Mouse (Mus musculus) gastrocnemius, postnatal 10 days (tissue): ENCODE results near the gene Pcyt2. TPM values are rescaled to one million over a fixed set of nuclear protein-coding genes. Genes with fewer than 3 reads are reported as not detected.
A peak's percentile ranks its signal among the peaks of the same experiment; 100 is the strongest.

Experiments
- DNase-seq: peaks from one replicate; pipeline ENCODE4 v3.0.0; 2021; ENCODE audit warnings: mixed read lengths
- total RNA-seq, 2 experiments: library from RNA; stranded (reverse); gene quantifications; 2 replicates each; pipeline ENCODE4 v1.2.3; 2021

Gene Pcyt2
- total RNA-seq, 2 experiments from 2014 or later, result 29.7 to 30.9 TPM

DNA sequence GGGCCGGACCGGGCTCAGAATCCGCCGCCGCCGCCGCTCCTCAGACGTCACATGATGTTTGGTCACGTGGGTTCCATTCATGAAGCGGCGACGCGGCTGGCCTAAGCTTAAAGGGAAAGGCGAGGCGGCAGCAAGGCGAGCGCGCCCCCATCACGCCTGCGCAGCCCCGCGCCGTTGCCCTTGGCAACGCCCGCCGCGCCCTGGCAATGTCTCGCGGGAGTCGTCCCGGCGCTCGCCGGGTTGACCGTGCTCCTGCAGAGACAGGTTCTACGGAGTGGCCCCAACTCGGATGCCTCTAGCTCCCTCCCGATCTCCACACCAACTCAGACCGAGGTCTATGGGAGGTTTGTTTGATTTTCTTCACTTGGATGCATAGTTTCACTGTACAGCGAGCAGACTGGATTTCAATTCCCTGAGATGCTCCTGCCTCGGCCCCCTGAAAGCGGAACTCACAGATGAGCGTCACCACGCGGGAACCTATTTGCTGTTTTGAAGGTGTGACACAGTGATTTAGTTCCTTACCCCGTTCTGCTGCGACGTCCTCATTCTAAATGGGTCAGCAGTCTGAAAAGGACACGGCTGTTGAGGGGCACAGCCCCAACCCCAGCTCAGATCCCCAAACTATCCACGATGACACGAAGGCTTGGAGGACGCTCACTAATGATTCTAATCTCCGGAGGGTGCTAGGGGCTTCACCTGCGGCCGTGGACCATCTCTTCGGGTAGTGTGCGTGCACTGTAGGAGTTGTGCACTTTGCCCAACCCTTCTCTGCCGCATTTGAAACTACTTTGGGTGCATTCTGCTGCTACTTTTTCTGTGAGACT is 16.0 kb upstream of the Pcyt2 start, which contains the start of gene Mafg:
Gene Mafg (minus strand): TSS at position 81 of the 824 bp plus-strand sequence.
- peak; percentile 91 for DNase-seq

DNA sequence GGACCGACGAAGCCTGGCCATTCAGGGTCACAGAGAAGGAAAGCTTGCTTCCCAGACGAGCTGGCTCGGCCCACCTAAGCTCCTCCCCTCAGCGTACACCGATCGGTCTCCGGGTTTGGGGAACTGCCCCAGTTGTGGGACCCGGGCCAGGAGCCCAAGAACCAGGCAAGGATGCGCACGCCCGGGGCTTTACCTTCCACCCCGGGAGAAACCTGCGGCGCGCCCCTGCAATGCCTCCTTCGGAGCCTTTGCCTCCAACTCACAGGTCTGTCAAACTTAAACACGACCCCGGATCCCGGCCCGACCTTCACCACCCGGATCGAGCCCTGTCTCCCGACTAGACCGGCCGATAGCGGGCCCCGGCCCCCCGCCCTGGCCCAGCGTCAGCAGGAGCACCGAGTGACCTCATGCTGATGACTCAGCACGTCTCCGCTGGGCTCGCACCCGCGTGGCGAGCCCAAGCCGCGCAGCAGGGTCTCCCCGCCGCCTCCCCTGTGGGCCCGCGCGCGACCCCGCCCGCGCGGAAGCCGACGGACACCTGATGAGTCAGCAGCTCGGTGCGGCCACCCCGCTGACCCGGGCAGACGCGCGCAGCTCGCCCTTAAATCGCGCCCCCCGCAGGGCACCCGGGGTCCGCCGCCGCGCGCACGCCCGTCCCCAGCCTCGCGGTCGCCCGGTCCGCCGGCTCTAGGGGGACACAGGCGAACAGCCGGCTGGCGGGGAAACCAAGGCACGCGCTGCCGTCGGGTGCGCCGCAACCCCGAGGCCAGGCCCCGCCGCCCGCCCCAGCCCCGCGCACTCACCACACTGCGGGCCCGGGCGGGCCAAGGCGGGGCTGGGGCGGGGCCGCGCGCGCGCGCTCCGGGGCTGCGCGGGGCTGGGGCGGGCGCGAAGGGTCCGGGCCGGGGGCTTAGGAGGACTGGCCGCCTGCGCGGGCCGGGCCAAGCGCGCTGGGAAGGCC is 15.1 kb upstream of the Pcyt2 start:
- DNase-seq, result peak; percentile 76

DNA sequence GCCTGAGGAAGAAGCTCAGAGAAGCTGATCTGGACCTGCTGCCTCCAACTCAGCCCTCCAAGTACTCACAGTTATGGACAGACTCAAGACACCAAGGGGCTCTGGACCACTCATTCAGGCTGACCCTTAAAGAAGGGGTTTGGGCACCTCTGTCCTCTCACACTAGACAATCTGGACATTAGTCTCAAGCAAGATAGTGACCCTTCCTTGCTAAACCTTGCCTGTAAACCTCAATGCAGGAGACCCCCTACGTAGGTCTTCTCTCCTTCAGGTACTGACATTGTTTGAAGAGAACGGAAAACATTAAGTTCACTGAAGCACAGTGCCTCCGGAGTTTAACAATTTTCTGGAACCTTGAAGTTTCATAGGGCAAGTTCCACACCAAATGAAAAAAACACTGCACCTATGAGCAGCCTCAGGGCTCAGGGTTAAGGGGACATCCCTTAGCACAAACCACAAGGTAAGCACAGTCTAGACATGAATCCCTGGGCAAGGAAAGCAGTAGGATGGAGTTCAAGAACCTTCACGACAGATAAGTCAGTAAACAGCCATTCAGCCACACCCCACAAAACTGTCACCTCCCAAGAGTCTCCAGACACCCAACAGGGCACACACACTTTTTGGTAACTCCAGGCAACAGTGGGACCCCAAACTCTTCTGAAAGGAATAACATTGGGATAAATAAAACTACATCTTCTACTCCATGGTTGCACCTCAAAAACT is 14.2 kb upstream of the Pcyt2 start:
- no peak for DNase-seq

DNA sequence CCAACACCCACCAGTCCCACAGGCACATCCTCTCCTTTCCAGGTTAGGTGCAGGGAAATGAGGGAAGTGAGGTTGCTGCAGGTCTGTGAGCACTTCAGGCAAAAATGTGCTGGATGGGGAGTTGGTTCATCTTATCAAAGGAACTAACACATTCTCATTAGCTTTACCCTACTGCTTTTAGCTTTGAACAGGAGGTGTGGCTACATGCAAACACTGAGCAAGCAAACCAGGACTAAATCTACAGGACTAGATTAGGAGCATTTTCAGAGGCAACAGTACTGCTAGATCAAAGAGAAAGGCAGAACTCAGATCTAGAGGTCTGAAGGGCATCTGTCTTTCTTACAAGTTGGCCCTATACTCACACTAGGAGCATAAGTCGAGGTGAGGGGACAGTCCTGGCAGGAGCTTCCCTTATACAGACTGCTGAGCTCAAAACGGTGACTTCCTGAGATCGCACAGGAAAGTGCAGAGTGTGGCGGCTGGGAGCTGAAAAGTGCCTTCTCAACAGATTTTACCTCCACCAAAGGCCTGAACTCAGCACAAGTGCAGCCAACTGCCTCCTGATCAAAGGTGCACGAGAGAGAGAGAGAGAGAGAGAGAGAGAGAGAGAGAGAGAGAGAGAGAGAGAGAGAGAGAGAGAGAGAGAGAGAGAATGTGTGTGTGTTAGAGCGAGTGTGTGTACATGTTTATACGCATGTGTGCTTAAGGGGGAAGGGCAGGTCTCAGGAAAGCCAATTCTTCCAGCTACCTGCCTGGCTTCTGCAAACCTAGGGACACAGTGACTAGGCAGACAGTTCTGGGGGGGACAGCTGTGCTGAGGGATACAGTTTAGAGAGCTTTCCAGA is 13.4 kb upstream of the Pcyt2 start:
- no peak for DNase-seq

DNA sequence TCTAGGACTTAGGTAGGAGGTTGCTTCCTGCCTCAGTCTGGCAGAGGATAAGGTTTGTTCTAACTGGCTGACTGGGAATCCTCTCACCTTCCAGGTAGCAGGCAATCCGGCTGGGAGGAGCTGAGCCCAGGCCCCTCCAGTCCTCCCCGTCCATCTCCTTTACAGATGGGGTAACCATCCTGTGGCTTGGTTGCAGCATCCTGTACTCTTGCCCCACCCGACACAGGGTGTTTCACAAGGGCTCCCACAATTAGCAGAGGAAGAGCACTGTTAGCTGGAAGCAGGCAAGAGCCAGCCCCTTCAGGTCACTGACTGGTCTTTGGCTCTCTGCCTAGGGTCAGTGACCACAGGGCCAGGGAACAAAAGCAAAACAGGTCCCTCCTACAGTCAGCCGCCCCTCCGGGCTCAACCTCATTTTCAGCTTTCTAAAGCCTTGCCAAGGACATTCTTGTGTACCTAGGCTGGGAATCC is 12.7 kb upstream of the Pcyt2 start:
- DNase-seq, result no peak

DNA sequence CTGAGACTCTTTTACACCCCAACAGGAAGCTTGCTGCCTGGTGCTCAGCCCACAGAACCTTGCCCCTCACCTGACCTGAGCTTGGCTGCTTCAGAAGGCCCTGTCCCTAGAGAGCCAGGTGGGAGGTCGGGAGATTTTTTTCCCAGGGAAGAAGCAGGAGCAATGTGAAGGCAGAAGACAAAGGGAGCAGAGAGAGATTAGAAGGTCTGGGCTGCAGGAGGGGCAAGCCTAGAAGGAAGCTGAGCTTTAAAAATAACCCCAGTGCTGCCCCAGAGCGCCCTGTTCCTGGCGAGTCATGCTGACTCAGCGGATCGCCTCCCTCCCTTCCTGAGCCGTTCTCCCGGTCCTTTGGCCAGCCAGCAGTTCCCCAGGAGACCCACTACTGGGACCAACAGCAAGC is 12.2 kb upstream of the Pcyt2 start:
- peak; percentile 40 for DNase-seq

DNA sequence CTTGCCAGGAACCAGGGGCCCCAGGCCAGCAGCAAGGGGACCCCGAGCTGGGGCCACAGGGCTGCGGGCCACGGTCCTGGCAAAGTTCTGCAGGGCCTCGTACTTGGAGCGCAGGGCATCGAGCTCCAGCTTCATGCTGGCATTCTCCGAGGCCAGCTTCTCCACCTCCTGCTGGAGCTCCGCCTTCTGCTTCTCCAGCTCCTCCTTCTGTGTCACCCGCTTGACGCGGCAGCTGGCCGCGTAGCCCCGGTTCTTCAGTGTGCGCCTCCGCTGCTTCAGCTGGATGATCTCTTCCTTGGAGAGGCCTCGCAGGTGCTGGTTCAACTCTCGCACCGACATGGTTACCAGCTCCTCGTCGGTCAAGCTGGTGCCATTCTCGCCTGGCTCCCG is 11.6 kb upstream of the Pcyt2 start:
- no peak for DNase-seq

DNA sequence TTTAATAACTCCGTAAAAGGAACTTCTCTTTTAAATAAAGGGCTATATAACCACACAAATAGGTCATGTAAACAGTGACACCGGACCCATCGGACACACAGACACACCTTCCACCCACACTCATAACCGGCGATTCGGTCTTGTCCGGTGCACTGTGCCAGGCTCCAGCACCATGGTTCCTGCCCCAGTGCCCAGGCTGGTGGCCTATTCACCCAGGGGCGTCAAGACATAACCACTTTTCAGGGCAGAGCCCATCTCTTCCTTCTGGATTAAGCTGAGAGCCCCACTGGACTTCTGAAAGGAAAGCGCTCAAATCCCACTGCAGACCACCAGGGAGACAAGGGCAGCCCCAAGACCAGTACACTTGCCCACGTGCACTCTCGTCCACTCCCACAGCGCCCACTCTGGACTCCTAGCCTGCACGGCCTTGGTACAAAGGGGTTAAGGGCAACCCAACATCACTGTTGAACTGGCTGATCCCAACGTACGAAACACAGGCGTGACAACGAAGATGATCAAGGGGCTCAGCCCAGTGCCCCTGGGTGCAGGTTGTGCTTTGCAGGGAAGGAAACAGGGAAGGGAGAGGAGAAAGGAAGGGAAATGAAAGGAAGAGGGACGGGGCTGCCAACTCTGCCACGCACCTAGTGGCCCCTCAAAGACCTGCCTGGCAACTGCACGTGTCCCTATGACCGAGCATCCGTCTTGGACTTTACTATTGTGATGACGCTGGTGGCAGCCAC is 11.0 kb upstream of the Pcyt2 start:
- DNase-seq, result no peak

DNA sequence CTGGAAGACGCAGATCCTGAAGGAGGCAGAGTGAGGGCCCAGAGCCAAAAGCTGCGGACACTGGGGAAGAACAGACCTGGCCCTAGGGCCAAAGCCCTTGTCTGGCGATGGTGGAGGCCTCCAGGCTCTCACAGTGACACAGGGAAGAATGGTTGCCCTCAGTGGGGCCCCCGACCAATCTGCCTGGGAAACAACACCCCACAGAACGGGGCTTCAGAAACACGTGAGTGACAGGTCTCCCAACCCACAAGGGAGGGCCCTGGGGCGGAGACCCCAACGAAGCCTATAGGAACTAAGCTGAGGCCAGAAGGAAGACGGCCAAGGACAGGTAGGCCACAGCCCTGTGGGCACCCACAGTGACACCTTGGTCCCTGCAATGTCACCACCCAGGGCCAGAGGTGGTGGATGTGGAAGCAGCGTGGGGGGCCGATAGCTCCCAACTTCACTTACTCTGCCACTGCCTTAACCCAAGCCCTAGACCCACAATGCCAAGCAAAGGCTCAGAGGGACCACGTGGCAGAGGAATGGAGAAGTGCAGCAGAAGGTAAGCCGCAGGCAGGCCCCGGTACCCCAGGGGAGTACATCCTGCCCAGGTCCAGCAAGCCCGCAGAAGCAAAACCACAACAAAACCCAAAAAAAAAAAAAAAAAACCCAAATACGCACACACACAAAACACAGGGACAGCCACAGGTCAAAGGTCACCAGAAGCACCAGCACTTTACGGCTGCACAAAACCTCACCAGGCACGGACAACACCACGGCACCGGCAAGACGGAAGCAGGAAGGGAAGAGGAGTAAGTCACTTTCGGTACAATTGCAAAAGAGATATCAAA is 9.9 kb upstream of the Pcyt2 start:
- no peak for DNase-seq

DNA sequence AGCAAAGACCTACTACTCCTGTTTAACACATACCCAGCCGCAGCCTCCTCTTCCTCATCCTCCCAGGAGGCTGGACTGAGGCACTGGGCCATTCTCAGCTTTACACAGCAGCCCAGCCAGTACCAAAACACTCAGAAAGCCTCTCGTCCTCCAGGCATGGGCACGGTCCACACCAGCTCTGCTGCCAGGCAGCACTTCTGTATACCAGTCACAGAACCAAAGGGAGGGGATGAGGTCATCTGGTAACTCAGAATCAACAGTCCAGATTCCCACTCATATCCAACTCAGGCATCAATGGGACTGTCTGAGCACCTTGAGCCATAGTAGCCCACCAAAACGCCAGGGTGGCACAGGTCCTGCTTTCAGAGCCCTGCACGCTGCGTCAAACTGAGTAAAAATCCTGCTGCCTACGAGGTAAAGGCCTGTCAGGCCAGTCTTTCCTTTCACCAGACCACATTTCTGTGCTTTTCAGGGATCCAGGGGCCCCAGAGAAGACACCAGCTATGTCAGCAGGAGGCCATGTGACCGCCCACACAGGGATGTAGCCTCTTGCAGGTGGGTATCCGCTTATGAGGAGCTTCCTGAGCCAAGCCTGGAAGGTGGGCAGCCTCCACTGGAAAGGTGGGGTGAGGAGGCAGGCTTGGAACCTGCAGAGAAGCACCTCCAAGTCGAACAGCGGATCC is 9.2 kb upstream of the Pcyt2 start:
- no peak for DNase-seq

DNA sequence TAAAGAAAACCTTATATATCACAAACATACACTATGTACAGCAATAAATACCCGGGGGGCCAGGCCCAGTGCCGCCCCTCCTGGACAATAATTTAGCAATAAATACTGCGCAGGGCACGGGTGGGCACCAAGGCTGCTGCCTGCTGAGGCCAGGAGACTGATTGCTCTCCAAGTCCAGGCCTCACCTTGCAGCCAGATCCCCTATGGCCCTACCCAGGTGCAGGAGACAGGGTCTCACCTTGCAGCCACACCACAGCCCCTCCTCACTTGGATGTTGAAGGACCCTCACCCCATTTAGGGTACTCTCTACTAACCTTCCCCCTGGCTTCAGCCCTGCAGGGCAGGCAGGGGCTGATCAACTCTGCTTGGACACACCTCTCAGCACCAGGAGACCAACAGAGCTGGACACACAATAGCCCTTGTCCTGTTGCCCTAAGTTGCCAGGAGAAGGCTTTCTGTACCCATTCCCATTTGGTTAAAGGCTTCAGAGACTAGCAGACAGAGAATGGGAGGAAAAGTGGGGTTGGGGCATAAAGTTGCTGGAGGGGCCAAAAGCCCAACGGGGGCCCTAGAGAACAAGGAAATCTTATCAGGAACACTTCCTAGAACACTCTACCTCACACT is 7.5 kb upstream of the Pcyt2 start, which contains the start of gene Sirt7:
Gene Sirt7 (minus strand): TSS at position 89 of the 624 bp plus-strand sequence.
- DNase-seq, result no peak

DNA sequence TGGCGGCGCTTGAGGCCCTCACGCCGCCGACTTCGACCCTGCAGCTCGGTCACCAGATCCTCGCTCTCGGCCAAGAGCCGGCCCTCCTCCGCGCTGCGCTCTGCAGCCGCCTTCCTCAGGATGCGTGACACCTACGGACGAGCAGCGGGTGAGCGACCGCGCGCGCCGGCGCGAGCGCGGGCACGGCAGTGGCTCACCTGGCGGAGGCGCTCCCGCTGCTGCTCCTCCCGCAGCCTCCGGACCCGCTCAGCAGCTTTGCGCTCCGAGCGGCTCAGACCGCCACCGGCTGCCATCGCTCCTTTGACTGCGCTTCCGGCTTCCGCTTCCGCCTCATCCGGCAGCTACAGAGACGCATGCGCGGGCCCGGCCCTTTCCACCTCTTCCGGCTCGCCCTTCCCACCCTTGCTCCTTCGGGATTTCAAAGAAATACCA is 7.0 kb upstream of the Pcyt2 start:
- DNase-seq, result peak; percentile 87

DNA sequence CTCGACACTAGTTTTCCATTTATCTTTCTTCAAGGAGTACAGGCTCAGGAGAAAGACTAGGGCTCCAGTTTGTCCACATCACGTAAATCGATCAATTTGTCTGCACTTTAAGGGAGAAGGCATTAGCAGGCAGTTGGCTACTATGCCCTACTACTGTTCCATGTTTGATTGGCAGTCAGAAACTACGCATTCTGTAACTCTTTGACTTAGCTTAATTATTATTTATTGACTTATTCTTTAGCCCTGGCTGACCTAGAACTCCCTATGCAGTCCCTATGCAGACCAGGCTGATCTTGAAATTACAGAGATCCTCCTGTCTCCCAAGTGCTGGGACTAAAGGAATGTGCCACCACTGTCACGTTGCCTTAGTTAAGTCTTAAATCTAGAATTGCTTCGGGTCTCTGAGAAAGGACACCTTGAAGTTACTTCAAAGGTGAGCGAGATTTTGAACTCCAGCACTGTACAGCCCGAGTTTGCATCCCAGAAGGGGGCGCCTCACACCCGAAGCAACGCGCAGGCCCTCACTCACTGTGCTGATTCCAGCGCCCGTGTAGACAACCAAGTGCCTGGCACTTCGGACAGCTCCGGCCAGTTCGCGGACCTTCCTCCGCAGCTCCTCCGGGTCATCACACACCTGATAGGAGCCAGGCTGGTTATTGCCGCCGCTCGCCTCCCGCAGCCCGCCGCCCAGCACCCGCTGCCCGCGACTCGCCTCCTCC is 6.4 kb upstream of the Pcyt2 start:
- peak; percentile 61 for DNase-seq

DNA sequence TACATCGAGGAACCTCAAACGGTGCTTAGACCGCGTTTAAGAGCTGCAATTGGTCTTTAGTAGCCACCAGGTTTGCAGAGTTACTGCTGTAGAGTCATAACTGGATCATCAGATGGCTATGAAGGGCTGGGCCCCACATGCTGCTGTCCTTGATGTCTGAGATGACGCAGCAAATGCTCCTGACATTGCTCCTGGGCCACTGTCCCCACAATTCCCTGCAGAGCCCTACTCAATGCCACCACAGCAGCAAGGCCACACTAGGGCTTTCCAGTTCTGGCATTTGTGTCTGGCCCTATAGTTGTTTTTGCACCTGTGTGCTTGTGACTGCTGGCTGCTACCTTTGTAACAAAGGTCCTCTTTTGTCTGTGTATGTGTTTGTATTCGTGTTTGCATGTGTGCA is 5.1 kb upstream of the Pcyt2 start:
- no peak for DNase-seq

DNA sequence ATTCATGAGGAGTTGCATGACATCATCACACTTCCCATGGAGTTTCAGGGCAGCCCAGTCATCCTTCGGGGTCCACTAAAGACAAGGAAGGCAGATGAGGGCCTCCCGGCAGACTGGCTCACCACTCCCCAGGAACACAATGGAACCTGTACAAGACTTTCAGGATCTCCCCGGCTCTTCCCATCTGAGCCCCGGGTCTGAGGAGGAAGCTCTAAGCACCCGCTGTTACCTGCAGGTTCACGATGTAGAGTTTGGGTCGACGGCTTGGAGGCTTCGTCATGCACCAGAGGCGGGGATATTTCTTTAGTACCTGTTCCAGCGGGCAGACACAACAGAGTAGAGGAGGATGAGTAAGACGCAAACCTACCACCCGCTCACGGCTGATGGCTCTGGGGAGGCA is 2.5 kb upstream of the Pcyt2 start:
- DNase-seq, result no peak

DNA sequence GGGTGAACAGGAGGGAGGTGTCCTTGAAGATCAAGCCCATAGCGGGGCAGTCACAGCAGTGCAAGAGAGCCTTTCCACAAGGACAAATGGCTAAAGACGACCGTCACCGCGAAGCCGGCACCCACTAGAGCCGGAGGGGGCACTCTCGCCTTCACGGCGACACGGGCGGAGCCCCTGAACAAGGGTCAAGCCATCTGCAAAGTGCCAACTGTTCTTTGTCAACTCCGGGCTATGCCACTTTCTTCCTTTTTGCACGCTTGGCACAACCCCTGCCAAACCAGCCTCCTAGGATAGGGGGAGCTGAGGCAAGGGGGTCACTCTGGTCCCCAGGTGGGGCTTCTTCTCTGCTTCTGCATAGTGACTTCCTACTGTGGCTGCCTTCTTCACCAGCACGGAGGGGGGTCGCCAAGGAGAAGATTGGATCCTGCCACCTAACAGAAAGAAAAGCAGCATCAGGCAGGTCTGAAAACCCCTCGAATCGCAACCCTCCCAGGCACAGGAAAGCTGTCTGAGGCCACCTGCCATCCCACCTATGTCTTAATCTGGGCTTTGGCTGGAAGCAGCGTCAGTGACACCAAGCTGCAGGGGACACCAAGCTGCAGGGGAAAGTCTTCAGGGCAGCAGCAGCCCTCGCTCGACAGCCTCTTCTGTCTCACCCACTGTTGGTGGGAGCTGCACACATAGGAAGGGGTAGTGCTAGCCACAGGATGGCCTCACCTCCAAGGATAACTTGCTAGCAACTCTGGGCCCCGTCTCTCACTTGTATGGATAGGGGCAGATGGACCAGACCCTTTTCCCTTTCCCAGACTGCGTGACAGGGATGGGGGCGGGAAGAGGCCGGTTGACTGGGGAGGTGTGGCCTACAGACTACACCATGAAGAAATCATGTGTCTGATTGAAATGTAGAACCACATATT is 1.1 kb upstream of the Pcyt2 start:
- DNase-seq, result no peak
